Mouse (Mus musculus): Measurements from ENCODE around the gene Fkbp15. TPM values are rescaled to one million over a fixed set of nuclear protein-coding genes. Genes with fewer than 3 reads are reported as not detected.

The Fkbp15 gene
- polyA plus RNA-seq (2012; rRNA removed), result 24.1 and 25.5 TPM in 2 replicates

DNA sequence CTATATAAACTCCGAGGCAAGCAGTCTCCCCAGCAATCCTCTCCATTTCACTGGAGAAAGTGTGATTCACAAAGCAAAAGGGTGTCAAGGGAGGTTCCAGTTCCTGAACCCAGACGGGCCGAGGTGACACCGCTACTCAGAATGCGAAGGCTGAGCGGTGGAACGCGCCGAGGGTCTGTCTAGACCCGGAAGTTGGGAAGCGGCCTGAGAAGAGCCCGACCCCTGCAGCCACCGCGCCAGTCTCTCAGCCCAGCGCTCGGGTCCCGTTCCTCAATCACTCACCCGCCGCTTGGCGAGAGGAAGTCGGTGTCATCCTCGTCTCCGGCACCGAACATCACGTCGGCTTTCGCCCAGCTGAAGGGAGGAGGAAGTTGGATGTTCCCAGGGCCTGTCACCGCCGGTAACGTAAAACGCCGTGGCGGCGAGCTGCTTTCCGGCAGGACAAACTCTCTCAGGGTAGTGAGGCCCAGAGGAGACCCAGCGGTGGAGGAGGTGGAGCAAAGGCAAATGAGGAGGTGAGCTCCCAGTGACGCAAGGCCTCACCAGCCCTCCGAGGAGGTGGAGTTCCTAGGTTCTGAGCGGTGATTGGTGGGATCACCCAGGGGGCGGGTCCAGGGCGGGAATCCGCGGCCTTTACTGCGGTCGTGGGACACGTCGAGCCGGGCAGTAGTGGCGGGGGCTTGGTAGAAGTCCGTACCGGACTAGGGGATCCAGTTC is at the start of gene Fkbp15, which contains the start of gene Slc31a1:
Gene Fkbp15 (minus strand): TSS at position 461 of the 717 bp plus-strand sequence.
Gene Slc31a1 (plus strand): TSS at position 640 of the 717 bp plus-strand sequence.

DNA sequence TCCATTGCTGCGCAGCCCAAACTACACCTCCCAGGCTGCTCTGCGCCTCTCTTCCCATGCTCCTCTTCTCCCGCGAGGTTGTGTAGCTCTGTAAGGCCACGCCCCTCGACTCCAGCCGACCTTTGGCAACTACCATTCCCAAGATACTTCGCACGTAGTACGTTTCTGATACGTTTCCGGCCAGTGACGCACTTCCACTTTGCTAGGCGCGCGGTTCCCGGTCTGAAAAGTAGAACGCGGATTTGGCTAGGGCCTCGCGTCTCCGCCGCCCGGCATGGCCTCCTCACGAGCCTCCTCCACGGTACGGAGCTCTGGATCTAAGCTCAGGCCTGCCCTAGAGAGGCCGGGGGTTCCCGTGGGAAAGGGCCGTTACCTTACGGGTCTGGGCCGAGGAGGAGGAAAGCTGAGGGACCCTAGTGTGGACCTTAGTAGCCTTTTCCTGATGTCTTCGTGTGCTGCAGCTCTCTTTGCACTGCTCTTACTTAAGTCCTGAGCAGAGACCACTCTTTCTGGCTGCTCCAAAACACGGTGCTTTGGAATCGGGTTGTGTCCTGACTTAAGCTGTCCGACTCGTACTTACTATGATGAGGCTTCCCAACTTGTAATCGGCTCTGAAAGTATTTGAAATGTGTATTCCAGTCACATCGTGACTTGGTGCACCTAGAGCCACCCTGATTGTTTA is 48.4 kb upstream of the Fkbp15 start, which contains the start of the genes Cdc26 and Prpf4:
Gene Cdc26 (minus strand): TSS at position 42 of the 682 bp plus-strand sequence.
Gene Prpf4 (plus strand): TSS at position 197 of the 682 bp plus-strand sequence.

DNA sequence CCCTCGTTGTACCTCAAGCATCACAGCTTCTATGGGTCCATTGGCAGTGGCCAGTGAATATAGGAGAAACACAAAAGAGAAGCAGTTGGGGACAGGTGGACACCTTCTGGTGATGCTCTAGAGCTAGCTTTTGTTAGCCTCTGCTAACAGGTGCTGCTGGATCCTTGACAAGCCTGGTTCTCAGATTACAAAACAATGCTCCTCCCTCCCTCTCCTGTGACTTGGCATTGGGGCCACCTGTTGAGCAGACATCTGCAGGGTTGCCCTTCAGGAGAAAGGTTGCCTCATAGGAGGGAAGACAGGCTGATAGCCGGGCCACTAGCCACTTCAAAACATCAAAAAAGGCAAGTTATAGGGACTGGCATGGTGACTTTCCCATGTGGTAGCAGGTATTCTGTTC is 98.1 kb downstream of the Fkbp15 start, which contains the start of gene Slc31a2:
Gene Slc31a2 (plus strand): TSS at position 287 of the 400 bp plus-strand sequence.

Other genes starting within 250 kb of the Fkbp15 start
- gene Mup21, start 209.7 kb downstream of the Fkbp15 start, polyA plus RNA-seq (2012; rRNA removed), result not detected in 2 replicates
- 0.33 and 0.74 TPM in 2 replicates for gene Zfp37, start 129.5 kb downstream of the Fkbp15 start, polyA plus RNA-seq (2012; rRNA removed)
- gene Slc31a2, start 98.0 kb downstream of the Fkbp15 start, polyA plus RNA-seq (2012; rRNA removed), result 13.3 and 15.9 TPM in 2 replicates
- gene Slc31a1, start 179 bp upstream of the Fkbp15 start, polyA plus RNA-seq (2012; rRNA removed), result 29.6 and 30.3 TPM in 2 replicates
- gene Cdc26, start 48.1 kb upstream of the Fkbp15 start, polyA plus RNA-seq (2012; rRNA removed), result 13.9 and 15.7 TPM in 2 replicates
- gene Prpf4, start 48.2 kb upstream of the Fkbp15 start, polyA plus RNA-seq (2012; rRNA removed), result 5.9 and 6.0 TPM in 2 replicates
- gene Rnf183, start 74.7 kb upstream of the Fkbp15 start, polyA plus RNA-seq (2012; rRNA removed), result 3.5 and 4.5 TPM in 2 replicates
- 3.1 and 4.3 TPM in 2 replicates for gene Wdr31, start 110.3 kb upstream of the Fkbp15 start, polyA plus RNA-seq (2012; rRNA removed)
- gene Bspry, start 119.5 kb upstream of the Fkbp15 start, polyA plus RNA-seq (2012; rRNA removed), result 276 and 292 TPM in 2 replicates
- 37.5 and 42.3 TPM in 2 replicates for gene Hdhd3, start 142.9 kb upstream of the Fkbp15 start, polyA plus RNA-seq (2012; rRNA removed)
- 126 and 152 TPM in 2 replicates for gene Alad, start 159.4 kb upstream of the Fkbp15 start, polyA plus RNA-seq (2012; rRNA removed)
- gene Pole3, start 164.5 kb upstream of the Fkbp15 start, polyA plus RNA-seq (2012; rRNA removed), result 7.0 and 9.4 TPM in 2 replicates
- 0.08 and 0.15 TPM in 2 replicates for gene 4933430I17Rik, start 164.8 kb upstream of the Fkbp15 start, polyA plus RNA-seq (2012; rRNA removed)
- gene Rgs3, start 199.3 kb upstream of the Fkbp15 start, polyA plus RNA-seq (2012; rRNA removed), result 52.4 and 53.0 TPM in 2 replicates

Measured in colon, adult 2 months (tissue).